Mouse (Mus musculus) kidney, postnatal 0 days (tissue): Measurements from ENCODE around the gene Adam15. TPM values are rescaled to one million over a fixed set of nuclear protein-coding genes. Genes with fewer than 3 reads are reported as not detected.

Source experiments
- ATAC-seq: fragments of 200-750 bp; cut with Nextera tagmentation; replicated peaks from 2 replicates; pipeline ENCODE4 v1.8.0; 2017; ENCODE audit warnings: low read depth, moderate number of reproducible peaks, moderate TSS enrichment, moderate library complexity; ENCODE audit not compliant: low FRiP score
- DNase-seq: peaks from one replicate; pipeline ENCODE4 v3.0.0-alpha.2; 2016; ENCODE audit warnings: low spot score
- H3K27ac ChIP-seq: fragments of 300-500 bp; sonication (generic); 2 replicates; pipeline ENCODE4 v1.5.1; 2014; ENCODE audit warnings: mild to moderate bottlenecking
- H3K27me3 ChIP-seq: fragments of 300-500 bp; sonication (generic); 2 replicates; pipeline ENCODE4 v1.6.1; 2014; ENCODE audit warnings: low read length, mixed read lengths; ENCODE audit not compliant: insufficient read depth
- H3K36me3 ChIP-seq: fragments of 300-500 bp; sonication (generic); 2 replicates; pipeline ENCODE4 v1.6.1; 2014; ENCODE audit warnings: low read length, mixed read lengths; ENCODE audit not compliant: insufficient read depth
- H3K4me1 ChIP-seq: fragments of 300-500 bp; sonication (generic); replicated peaks from 2 replicates; pipeline ENCODE4 v1.6.1; 2014; ENCODE audit warnings: antibody characterized with exemption, low read length, mixed read lengths; ENCODE audit not compliant: insufficient read depth
- H3K4me2 ChIP-seq: fragments of 300-500 bp; sonication (generic); 2 replicates; pipeline ENCODE4 v1.6.1; 2014; ENCODE audit warnings: mild to moderate bottlenecking, low read length, moderate library complexity, mixed read lengths
- H3K4me3 ChIP-seq: fragments of 300-500 bp; sonication (generic); replicated peaks from 2 replicates; pipeline ENCODE4 v1.5.1; 2014; ENCODE audit warnings: low read depth, low read length
- H3K9ac ChIP-seq: fragments of 300-500 bp; sonication (generic); 2 replicates; pipeline ENCODE4 v1.6.1; 2014; ENCODE audit warnings: low read depth, low read length
- H3K9me3 ChIP-seq: fragments of 300-500 bp; sonication (generic); replicated peaks from 2 replicates; pipeline ENCODE4 v1.6.1; 2016; ENCODE audit warnings: low read length, inconsistent platforms, mixed read lengths
- CTCF ChIP-seq: IDR thresholded peaks from 2 replicates; pipeline ENCODE4 v1.5.1; 2016; ENCODE audit warnings: antibody characterized with exemption, low read depth, mild to moderate bottlenecking, moderate library complexity
- WGBS: fragments of 180-500 bp; shearing (Covaris S2); extraction: QIAGEN DNeasy Blood & Tissue Kit; methylation state at CpG from one replicate; pipeline ENCODE4 v1.1.7; 2014; 5-methylcytosine and 5-hydroxymethylcytosine counted together
- polyA plus RNA-seq: library from polyadenylated mRNA; unstranded; fragments of >200 nt; fragmentation: Nextera tagmentation; extraction: Ambion mirVana; gene quantifications from 2 replicates; pipeline ENCODE4 v1.2.1, GENCODE M21; 2015

The Adam15 gene
- polyA plus RNA-seq, 1 experiment from 2014 or later = 85.4 TPM

- DNase-seq (no peak), ATAC-seq (no peak)
- H3K4me2 ChIP-seq = no peak overlapping the region
- H3K9ac ChIP-seq = no peak overlapping the region
- H3K4me3 ChIP-seq = no peak overlapping the region
- no peak for TF ChIP-seq CTCF
- WGBS = 53% methylated on average over 11 of the region's 11 CpGs
- H3K4me1 ChIP-seq = 0 out of 2 replicates have a peak, but pooled peaks cover 11% of the 10 kb centered on the region
- 0 out of 2 replicates have a peak overlapping the region, but pooled peaks have one; percentile 22 for H3K27ac ChIP-seq
- no peaks in the 10 kb centered on the region for H3K27me3 ChIP-seq
- H3K9me3 ChIP-seq = no peaks in the 10 kb centered on the region
- 0 out of 2 replicates have a peak, but pooled peaks cover 5% of the 10 kb centered on the region for H3K36me3 ChIP-seq
Observed at GRCm38 (mm10) chr3:89385451-89385850, 35.7 kb upstream of the Adam15 start.

- no peak for ATAC-seq
- H3K9ac ChIP-seq = no peak overlapping the region
- 0 out of 2 replicates have a peak, but pooled peaks cover 8% of the 10 kb centered on the region for H3K4me1 ChIP-seq
Observed at GRCm38 (mm10) chr3:89384331-89385076, 34.7 kb upstream of the Adam15 start.

GRCm38 (mm10) chr3:89383651-89384255, 34.0 kb upstream of the Adam15 start:
- Histone ChIP-seq H3K27ac (no peak overlapping the region), H3K4me3 (no peak overlapping the region), H3K4me2 (no peak overlapping the region), H3K4me1 (0 out of 2 replicates have a peak, but pooled peaks cover 8% of the 10 kb centered on the region), H3K9me3 (no peaks in the 10 kb centered on the region), H3K27me3 (no peaks in the 10 kb centered on the region), H3K36me3 (0 out of 2 replicates have a peak, but pooled peaks cover 12% of the 10 kb centered on the region), H3K9ac (no peak overlapping the region)
- TF ChIP-seq CTCF = no peak
- WGBS = 89% methylated on average over 5 of the region's 5 CpGs
- ATAC-seq (no peak), DNase-seq (no peak)

More at GRCm38 (mm10) chr3:89384331-89385076, 34.7 kb upstream of the Adam15 start:
- no peak for TF ChIP-seq CTCF
- Histone ChIP-seq H3K36me3 (0 out of 2 replicates have a peak, but pooled peaks cover 12% of the 10 kb centered on the region), H3K27me3 (no peaks in the 10 kb centered on the region), H3K4me2 (no peak overlapping the region), H3K27ac (0 out of 2 replicates have a peak overlapping the region, but pooled peaks have one; percentile 22), H3K9me3 (no peaks in the 10 kb centered on the region), H3K4me3 (no peak overlapping the region)
- DNase-seq = no peak
- 80% methylated on average over 12 of the region's 12 CpGs for WGBS

GRCm38 (mm10) chr3:89382950-89383349, 33.2 kb upstream of the Adam15 start:
- Histone ChIP-seq H3K4me3 (no peak overlapping the region), H3K27ac (no peak overlapping the region), H3K9ac (no peak overlapping the region), H3K36me3 (0 out of 2 replicates have a peak, but pooled peaks cover 12% of the 10 kb centered on the region), H3K9me3 (no peaks in the 10 kb centered on the region), H3K4me1 (peaks cover 11% of the 10 kb centered on the region; the same call in 1 of the 2 replicates), H3K4me2 (no peak overlapping the region), H3K27me3 (no peaks in the 10 kb centered on the region)
- DNase-seq = no peak
- no peak for ATAC-seq
- TF ChIP-seq CTCF = no peak
- WGBS = 87% methylated on average over 5 of the region's 5 CpGs

GRCm38 (mm10) chr3:89382033-89382882, 32.5 kb upstream of the Adam15 start:
- no peak for ATAC-seq
- peaks cover 8% of the 10 kb centered on the region; the same call in 1 of the 2 replicates for H3K4me1 ChIP-seq
- TF ChIP-seq CTCF = no peak

More at GRCm38 (mm10) chr3:89382033-89382882, 32.5 kb upstream of the Adam15 start:
- no peak for DNase-seq
- Histone ChIP-seq H3K4me2 (no peak overlapping the region), H3K27me3 (no peaks in the 10 kb centered on the region), H3K36me3 (0 out of 2 replicates have a peak, but pooled peaks cover 12% of the 10 kb centered on the region), H3K9me3 (no peaks in the 10 kb centered on the region), H3K27ac (no peak overlapping the region), H3K9ac (no peak overlapping the region), H3K4me3 (no peak overlapping the region)
- 83% methylated on average over 9 of the region's 9 CpGs for whole genome bisulfite sequencing
